Mouse (Mus musculus) hindbrain, embryonic 16.5 days (tissue): ENCODE data around the gene Vapb. TPM values are rescaled to one million over a fixed set of nuclear protein-coding genes. Genes with fewer than 3 reads are reported as not detected.
"Not testable (repeated sequence)": the region's sequence is repeated elsewhere in the genome, so short reads cannot be mapped to it uniquely, and the experiment has no call there.

ENCODE experiments used
- ATAC-seq: fragments of 200-750 bp; cut with Nextera tagmentation; 2 replicates; pipeline ENCODE4 v1.8.0; 2017; ENCODE audit warnings: moderate TSS enrichment, moderate library complexity
- H3K27ac ChIP-seq: fragments of 300-500 bp; sonication (generic); 2 replicates; pipeline ENCODE4 v1.5.1; 2014; ENCODE audit warnings: low read depth, mild to moderate bottlenecking, control low read depth, low read length, moderate library complexity
- H3K27me3 ChIP-seq: fragments of 300-500 bp; sonication (generic); replicated peaks from 2 replicates; pipeline ENCODE4 v1.6.1; 2014; ENCODE audit warnings: low read length; ENCODE audit not compliant: control insufficient read depth, insufficient read depth
- H3K36me3 ChIP-seq: fragments of 300-500 bp; sonication (generic); 2 replicates; pipeline ENCODE4 v1.6.1; 2014; ENCODE audit warnings: mild to moderate bottlenecking, low read length, moderate library complexity, mixed read lengths; ENCODE audit not compliant: control insufficient read depth, insufficient read depth
- H3K4me1 ChIP-seq: fragments of 300-500 bp; sonication (generic); 2 replicates; pipeline ENCODE4 v1.6.1; 2014; ENCODE audit warnings: low read depth, low read length; ENCODE audit not compliant: control insufficient read depth, insufficient read depth
- H3K4me2 ChIP-seq: fragments of 300-500 bp; sonication (generic); 2 replicates; pipeline ENCODE4 v1.6.1; 2014; ENCODE audit warnings: mild to moderate bottlenecking, low read length, control low read depth, moderate library complexity
- H3K4me3 ChIP-seq: fragments of 300-500 bp; sonication (generic); 2 replicates; pipeline ENCODE4 v1.5.1; 2014; ENCODE audit warnings: mild to moderate bottlenecking, low read length, control low read depth, moderate library complexity
- H3K9ac ChIP-seq: fragments of 300-500 bp; sonication (generic); 2 replicates; pipeline ENCODE4 v1.6.1; 2014; ENCODE audit warnings: low read depth, mild to moderate bottlenecking, control low read depth, low read length, moderate library complexity
- H3K9me3 ChIP-seq: fragments of 300-500 bp; sonication (generic); 2 replicates; pipeline ENCODE4 v1.6.1; 2014; ENCODE audit warnings: mild to moderate bottlenecking, low read length, moderate library complexity; ENCODE audit not compliant: control insufficient read depth
- WGBS: fragments of 180-500 bp; shearing (Covaris S2); extraction: QIAGEN DNeasy Blood & Tissue Kit; methylation state at CpG from one replicate; pipeline ENCODE4 v1.1.7; 2014; 5-methylcytosine and 5-hydroxymethylcytosine counted together
- polyA plus RNA-seq: library from polyadenylated mRNA; unstranded; fragments of >200 nt; fragmentation: Nextera tagmentation; extraction: Ambion mirVana; gene quantifications from 2 replicates; pipeline ENCODE4 v1.2.1, GENCODE M21; 2015

Vapb gene
- polyA plus RNA-seq, 1 experiment from 2014 or later, result 22.1 TPM

GRCm38 (mm10) chr2:173707626-173708025, 29.7 kb upstream of the Vapb start:
- not testable (repeated sequence) for H3K4me3 ChIP-seq, H3K4me2 ChIP-seq, ATAC-seq, H3K9me3 ChIP-seq, H3K27ac ChIP-seq, H3K9ac ChIP-seq, H3K36me3 ChIP-seq, H3K27me3 ChIP-seq
- peaks cover 12% of the 10 kb centered on the region for H3K4me1 ChIP-seq

GRCm38 (mm10) chr2:173710193-173710592, 27.1 kb upstream of the Vapb start:
- H3K27ac ChIP-seq, result no peak overlapping the region

DNA sequence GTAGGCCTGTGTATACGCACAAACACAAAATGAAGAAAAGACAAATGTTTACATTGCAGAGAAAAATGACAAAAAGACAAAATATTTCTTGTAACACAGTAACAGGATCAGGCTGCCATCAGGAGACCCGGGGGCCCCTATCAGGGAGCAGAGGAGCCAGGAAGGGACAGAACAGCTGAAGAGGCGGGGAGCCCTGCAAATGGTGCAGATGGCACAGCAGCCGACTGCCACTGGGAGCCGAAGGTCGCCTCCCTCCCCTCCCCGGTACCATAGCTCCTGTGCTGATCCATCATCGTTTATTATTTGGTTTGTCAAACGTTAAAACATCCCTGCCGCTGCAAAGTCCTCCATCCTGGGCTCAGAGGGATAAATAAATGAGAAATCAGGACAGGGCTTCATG, 24.7 kb upstream of the Vapb start:
- H3K9me3 ChIP-seq, result no peaks in the 10 kb centered on the region
- ATAC-seq, result peak; percentile 48; the same call in 1 of the 2 replicates
- H3K4me3 ChIP-seq, result no peak overlapping the region
- H3K27ac ChIP-seq, result no peak overlapping the region
- H3K4me1 ChIP-seq, result peaks cover 9% of the 10 kb centered on the region
- H3K9ac ChIP-seq, result peak overlapping the region; percentile 3; the same call in 1 of the 2 replicates
- no peak overlapping the region for H3K4me2 ChIP-seq
- no peaks in the 10 kb centered on the region for H3K27me3 ChIP-seq
- 0 out of 2 replicates have a peak, but pooled peaks cover 3% of the 10 kb centered on the region for H3K36me3 ChIP-seq
- 34% methylated on average over 9 of the region's 10 CpGs for WGBS

More at GRCm38 (mm10) chr2:173710193-173710592, 27.1 kb upstream of the Vapb start:
- Histone ChIP-seq H3K4me2 (no peak overlapping the region), H3K36me3 (0 out of 2 replicates have a peak, but pooled peaks cover 3% of the 10 kb centered on the region), H3K9ac (no peak overlapping the region), H3K9me3 (no peaks in the 10 kb centered on the region), H3K27me3 (no peaks in the 10 kb centered on the region), H3K4me1 (peaks cover 15% of the 10 kb centered on the region), H3K4me3 (no peak overlapping the region)
- WGBS, result 66% methylated on average over 6 of the region's 6 CpGs
- ATAC-seq, result no peak

- WGBS, result 76% methylated on average over 4 of the region's 4 CpGs
- H3K4me1 ChIP-seq, result peaks cover 9% of the 10 kb centered on the region
- H3K9me3 ChIP-seq, result no peaks in the 10 kb centered on the region
- H3K27ac ChIP-seq, result no peak overlapping the region
- H3K4me2 ChIP-seq, result no peak overlapping the region
- ATAC-seq, result no peak
- no peak overlapping the region for H3K9ac ChIP-seq
- 0 out of 2 replicates have a peak, but pooled peaks cover 3% of the 10 kb centered on the region for H3K36me3 ChIP-seq
- H3K4me3 ChIP-seq, result no peak overlapping the region
- no peaks in the 10 kb centered on the region for H3K27me3 ChIP-seq
Observed at GRCm38 (mm10) chr2:173713241-173713640, 24.1 kb upstream of the Vapb start.

DNA sequence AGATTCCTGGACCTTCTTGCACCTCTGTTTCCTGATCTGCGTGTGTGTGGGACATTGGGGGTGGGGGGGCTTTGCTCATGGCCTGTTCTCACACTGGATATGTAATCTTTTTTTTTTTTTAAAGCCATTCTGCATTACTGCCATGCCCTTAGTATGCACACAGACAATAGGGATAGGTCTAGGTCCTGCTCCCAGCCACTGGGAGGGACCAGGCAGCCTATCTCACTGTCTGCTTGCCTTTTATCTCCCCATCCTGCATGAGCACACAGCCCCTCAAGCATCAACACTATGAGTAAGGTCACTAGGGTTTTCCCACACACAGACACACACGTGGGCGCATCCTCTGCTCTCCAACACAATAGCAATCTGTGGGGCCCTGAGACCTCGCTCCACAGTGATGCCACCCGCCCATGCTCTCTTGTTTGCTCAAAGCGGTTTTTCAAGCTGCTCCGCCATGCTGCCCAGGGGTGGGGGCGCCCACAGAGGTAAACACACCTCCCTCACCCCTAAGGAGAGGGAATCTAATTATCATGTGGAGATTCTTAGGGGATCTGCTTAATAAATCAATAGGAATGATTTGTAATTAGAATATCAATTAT, 22.6 kb upstream of the Vapb start:
- Histone ChIP-seq H3K9ac (peak overlapping the region; percentile 8; the same call in 1 of the 2 replicates), H3K4me2 (no peak overlapping the region), H3K4me1 (peaks cover 9% of the 10 kb centered on the region), H3K27me3 (no peaks in the 10 kb centered on the region), H3K4me3 (no peak overlapping the region), H3K9me3 (no peaks in the 10 kb centered on the region), H3K36me3 (no peaks in the 10 kb centered on the region), H3K27ac (no peak overlapping the region)
- ATAC-seq, result no peak; the same call in 1 of the 2 replicates
- 28% methylated on average over 8 of the region's 8 CpGs for WGBS

DNA sequence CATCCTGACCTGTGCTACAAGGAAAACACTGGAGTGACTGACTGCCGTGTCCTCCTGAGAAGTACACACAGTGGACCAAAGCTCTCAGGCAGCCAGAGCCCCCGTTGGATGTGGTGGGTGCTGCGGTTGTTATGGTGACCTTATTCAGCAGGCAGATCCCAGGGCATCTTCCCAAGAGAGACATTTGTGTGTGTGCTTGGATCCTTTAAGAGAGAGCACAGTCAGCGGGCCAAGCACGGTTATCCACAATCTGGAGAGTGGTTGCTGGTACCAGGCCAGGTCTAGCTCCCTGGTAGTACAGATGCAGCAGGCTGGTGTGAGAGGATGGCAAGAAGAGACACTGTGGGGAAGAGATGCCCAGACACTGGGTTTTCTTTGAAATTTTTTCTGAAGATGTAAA, 20.3 kb upstream of the Vapb start:
- Histone ChIP-seq H3K4me2 (no peak overlapping the region), H3K36me3 (no peaks in the 10 kb centered on the region), H3K27ac (no peak overlapping the region), H3K9me3 (no peaks in the 10 kb centered on the region), H3K9ac (no peak overlapping the region), H3K4me3 (no peak overlapping the region), H3K4me1 (peaks cover 7% of the 10 kb centered on the region), H3K27me3 (no peaks in the 10 kb centered on the region)
- ATAC-seq, result no peak
- 83% methylated on average over 5 of the region's 5 CpGs for WGBS

GRCm38 (mm10) chr2:173719115-173719514, 18.2 kb upstream of the Vapb start, which contains the start of gene 1700010B08Rik:
Gene 1700010B08Rik (plus strand): TSS chr2:173719415.
- H3K9me3 ChIP-seq, H3K4me2 ChIP-seq, ATAC-seq, H3K36me3 ChIP-seq, H3K27ac ChIP-seq, H3K27me3 ChIP-seq, H3K9ac ChIP-seq, H3K4me1 ChIP-seq, H3K4me3 ChIP-seq: not testable (repeated sequence)
- 91% methylated on average over 6 of the region's 7 CpGs for WGBS

DNA sequence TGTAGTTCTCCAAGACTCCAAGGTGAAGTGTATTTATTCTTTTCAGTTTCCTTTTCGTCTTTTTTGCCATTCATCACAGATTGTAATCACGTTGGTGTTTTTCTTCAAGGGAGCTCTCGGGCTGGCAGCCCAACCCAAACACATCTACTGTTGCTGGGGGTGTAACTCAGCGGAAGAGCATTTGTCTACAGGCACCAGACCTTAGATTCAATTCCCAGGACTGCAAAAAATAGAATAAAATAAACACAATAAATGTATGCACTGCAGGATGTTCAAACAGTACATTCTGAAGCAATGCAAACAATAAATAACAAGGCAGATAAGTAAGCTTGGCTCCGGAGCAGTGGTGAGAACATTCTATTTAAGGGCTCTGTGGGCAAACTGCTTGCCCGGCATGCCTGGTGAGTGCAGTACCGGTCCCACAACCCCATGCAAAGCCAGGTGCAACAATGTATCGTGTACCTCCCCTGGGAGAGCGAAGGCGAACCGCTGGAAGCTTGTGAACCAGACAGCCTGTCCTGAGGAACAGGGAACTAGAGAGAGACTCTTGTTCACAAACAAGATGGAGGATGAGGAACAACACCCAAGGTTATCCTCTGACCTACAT, 15.0 kb upstream of the Vapb start:
- no peaks in the 10 kb centered on the region for H3K4me1 ChIP-seq
- 73% methylated on average over 11 of the region's 11 CpGs for WGBS
- no peak overlapping the region for H3K9ac ChIP-seq
- H3K4me2 ChIP-seq, result no peak overlapping the region
- H3K4me3 ChIP-seq, result no peak overlapping the region
- ATAC-seq, result no peak
- no peaks in the 10 kb centered on the region for H3K27me3 ChIP-seq
- H3K36me3 ChIP-seq, result no peaks in the 10 kb centered on the region
- H3K27ac ChIP-seq, result no peak overlapping the region
- H3K9me3 ChIP-seq, result no peaks in the 10 kb centered on the region

DNA sequence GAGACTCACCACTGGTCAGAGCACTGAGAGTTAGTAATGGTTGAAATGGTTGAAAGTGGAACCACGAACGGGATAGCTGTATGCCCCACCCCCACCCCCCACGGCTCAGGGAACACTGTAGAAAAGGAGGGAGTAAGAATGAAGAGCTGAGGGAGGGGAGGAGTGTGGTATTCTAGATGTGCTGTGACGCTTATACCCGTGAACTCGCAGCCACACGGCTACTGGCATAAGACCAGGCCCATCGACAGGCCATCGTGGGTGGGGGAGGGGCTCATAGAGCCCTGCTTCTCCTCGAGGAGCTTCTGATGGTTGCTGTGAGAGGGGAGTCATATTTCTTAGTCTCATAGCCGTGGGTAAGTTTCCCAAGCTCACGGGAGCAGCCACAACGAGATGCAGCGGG, 12.9 kb upstream of the Vapb start:
- Histone ChIP-seq H3K27me3 (no peaks in the 10 kb centered on the region), H3K27ac (no peak overlapping the region), H3K9me3 (no peaks in the 10 kb centered on the region), H3K36me3 (no peaks in the 10 kb centered on the region), H3K9ac (no peak overlapping the region), H3K4me2 (no peak overlapping the region), H3K4me3 (no peak overlapping the region), H3K4me1 (no peaks in the 10 kb centered on the region)
- 26% methylated on average over 14 of the region's 14 CpGs for WGBS
- no peak for ATAC-seq
